Mouse (Mus musculus): ENCODE data around the gene Cpe.
"Not testable (repeated sequence)": the region's sequence is repeated elsewhere in the genome, so short reads cannot be mapped to it uniquely, and the experiment has no call there.

Cpe gene

GRCm38 (mm10) chr8:64674951-64675585 lies 17.8 kb downstream of the Cpe start:
- no peak for DNase-seq (ENCODE audit: low read depth, low spot score)

DNA sequence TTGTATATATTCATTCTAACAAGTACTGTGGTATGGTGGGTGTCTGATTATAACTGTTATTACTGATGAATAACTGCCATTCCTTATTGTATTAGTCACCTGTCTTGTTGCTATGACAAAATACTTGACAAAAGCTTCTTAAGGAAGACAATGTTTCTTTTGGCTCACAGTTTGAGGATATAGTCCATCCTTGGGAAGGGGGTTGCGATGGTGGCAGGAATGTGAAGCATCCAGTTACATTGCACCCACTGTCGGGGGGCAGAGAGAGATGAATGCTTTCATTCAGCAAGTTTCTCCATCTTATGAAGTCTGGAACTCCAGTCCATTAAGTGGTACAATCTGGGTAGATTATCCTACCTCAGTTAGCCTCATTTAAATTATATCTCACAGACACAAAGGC lies 19.9 kb downstream of the Cpe start:
- no peak for DNase-seq (ENCODE audit: low read depth, low spot score)

DNA sequence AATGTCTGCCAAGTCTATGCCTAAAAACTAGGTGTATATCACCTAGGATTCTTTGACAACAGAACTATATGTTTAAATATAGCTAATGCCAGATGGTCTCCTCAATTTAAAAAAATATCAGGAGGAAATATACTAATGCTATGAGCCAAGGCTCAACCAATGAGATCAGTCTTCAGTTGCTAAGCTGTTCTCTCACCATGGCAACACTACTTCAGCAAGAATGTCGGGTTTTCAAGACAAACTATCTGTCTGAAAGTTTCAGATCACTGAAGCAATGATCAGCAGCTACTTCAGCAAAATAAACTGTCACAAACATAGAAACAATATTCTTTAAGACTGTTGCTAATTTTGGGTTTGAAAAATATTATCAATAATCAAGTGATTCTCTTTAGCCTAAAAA lies 20.9 kb downstream of the Cpe start:
- no peak for DNase-seq (ENCODE audit: low read depth, low spot score)

DNA sequence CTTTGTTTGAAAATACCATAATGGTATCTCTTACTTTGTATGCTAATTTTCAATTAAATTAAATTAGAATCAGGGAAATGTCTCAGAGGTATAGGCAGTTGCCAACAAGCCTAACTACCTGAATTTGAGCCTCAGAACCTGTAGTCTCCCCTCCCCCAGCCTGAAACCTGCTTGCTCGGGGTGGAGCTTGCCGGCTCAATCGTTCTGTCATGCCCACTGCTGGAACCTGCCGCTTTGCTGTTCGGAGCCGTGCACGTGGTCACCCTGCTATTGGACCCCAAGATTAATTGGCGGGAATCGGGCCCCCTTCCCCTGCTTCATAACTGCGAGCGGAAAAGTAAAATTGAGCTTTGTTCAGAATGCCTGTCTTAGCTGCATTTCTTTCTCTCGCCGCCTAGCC lies 26.5 kb downstream of the Cpe start:
- not testable (repeated sequence) for DNase-seq (ENCODE audit: low read depth, low spot score)

DNA sequence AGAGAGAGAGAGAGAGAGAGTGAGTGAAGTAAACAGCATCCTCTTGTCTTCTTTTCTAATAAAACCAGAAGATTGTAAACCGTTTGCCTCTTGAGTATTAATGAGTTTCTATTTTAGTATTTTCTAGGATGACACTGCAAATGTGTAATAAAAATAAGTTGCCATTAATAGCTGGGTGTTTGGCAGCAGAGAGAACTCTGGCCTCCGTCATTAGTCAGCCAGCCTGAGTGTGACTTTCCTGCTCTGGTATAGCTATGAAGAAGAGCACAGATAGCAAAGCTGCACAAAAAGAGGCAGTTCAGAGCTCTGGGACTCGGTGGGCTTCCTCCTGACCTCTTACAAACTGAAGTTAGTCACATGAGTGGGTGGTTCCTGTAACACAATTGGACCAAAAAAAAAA lies 27.3 kb downstream of the Cpe start:
- no peak for DNase-seq (ENCODE audit: low read depth, low spot score)

- no peak for DNase-seq (ENCODE audit: low read depth, low spot score)
These were observed 28.0 kb downstream of the Cpe start for GRCm38 (mm10) chr8:64664811-64665210.

GRCm38 (mm10) chr8:64664350-64664749 lies 28.5 kb downstream of the Cpe start:
- no peak for DNase-seq (ENCODE audit: low read depth, low spot score)

DNA sequence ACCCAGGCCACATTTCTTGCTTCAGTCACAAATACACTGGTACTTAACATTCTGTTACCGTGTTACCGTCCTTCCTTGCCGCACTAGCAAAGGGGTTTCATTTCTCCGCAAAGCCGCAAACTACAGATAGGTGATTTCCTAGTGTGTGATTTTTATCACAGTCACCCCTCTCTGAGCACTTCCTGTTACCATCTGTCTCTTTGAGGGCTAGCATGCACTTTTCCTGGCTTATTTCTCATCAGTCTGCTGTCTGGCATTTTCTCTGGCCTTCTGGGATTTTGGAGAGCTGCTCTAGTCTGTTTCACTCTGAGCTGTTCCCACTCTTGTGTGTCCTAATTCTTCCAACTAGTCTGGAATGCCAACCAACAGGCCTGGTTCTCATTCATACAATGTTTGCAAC lies 33.8 kb downstream of the Cpe start:
- peak; percentile 82 for DNase-seq (ENCODE audit: low read depth, low spot score)

- DNase-seq (ENCODE audit: low read depth, low spot score): peak; percentile 87
These were observed 34.9 kb downstream of the Cpe start for GRCm38 (mm10) chr8:64657980-64658401.

DNA sequence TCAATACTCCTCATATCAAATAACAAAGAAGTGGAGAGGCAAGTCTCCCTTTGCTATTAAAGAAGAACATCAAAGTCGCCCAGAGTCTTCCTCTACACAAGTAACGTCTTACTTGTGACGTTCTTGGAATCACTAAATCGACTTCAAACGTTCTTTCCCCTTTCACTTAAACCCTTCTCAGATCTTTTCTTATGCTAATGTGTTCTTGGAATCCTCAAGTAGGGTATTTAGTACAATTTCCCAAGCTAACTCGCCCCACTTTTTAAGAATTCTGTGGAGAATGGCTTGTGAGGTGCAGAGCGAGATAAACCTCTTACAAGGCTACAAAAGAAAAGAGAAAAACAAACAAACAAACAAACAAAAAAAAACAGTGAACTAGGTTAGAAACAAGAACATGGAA lies 35.3 kb downstream of the Cpe start:
- DNase-seq (ENCODE audit: low read depth, low spot score): no peak

DNA sequence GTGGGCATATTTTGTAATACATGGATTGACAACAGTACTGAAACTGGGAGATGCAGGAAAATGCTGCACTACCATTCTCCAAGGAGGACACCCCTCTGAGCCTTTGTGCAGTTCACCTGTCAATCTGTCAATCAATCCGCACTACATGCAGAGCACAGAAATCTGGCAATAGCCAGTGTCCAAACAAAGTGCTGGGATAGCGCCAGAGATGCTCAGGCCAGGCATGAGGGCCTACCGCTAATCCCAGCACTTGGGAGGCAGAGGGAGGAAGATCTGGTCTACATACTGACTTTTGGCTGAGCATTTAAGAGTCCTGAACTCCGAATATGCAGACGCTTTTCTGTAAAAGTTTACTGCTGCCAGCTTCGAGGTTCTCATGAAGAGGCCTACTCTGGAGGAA lies 37.0 kb downstream of the Cpe start:
- DNase-seq (ENCODE audit: low read depth, low spot score): no peak

DNA sequence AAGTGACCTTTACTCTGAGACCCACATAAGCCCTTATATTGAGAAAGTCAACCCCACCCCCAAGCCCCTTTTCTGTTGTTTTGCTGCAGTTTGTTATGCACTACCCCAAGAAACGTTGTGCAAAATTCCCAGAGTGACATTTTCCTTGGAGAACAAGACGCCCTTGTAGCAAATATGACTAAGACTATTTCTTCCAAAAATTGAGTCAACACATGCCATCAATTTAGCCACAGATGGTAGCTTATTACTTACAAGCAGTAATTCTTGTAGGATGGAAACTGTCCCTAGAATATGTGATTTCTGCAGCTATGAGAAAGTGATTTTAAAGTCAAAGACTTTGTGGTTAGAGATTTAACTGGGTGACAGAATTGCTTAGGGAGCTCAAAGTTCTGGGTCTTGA lies 37.8 kb downstream of the Cpe start:
- peak; percentile 79 for DNase-seq (ENCODE audit: low read depth, low spot score)

DNA sequence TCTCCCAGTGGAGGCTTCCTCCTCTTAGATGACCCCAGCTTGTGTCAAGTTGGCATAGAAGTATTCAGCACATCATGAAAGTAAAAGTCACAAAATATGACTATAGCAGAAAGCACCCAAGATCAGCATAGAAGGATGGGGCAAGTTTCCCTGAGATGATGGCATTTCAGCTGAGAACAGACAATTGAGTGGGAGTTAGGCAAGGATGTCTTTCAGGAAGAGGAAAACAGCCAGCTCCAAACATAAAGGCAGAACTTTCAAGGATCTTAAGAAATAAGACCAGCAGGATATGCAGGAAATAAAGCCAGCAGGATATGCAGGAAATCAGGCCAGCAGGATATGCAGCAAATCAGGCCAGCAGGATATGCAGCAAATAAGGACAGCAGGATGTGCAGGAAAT lies 40.6 kb downstream of the Cpe start:
- peak; percentile 80 for DNase-seq (ENCODE audit: low read depth, low spot score)

DNA sequence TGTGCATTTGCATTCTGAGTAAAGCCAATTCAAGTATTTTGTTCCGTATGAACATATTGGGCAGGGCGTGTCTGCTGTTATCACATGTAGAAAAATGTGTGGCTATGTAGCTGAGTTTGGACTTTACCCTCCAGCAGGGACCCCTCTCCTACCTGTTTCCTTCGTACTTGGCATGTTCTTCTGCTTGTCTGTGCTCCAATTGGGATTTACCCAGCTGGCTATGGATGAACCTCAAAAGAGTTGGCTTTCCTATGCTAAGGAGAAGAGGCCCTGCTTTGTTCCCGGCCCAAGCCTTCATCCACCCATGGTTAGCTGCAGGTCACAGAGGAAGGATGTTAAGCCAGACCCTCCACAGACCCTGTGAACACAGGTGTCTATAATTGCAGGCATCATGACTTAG lies 44.8 kb downstream of the Cpe start:
- no peak for DNase-seq (ENCODE audit: low read depth, low spot score)

GRCm38 (mm10) chr8:64647148-64647547 lies 45.7 kb downstream of the Cpe start:
- no peak for DNase-seq (ENCODE audit: low read depth, low spot score)

GRCm38 (mm10) chr8:64646421-64646820 lies 46.4 kb downstream of the Cpe start:
- DNase-seq (ENCODE audit: low read depth, low spot score): no peak

DNA sequence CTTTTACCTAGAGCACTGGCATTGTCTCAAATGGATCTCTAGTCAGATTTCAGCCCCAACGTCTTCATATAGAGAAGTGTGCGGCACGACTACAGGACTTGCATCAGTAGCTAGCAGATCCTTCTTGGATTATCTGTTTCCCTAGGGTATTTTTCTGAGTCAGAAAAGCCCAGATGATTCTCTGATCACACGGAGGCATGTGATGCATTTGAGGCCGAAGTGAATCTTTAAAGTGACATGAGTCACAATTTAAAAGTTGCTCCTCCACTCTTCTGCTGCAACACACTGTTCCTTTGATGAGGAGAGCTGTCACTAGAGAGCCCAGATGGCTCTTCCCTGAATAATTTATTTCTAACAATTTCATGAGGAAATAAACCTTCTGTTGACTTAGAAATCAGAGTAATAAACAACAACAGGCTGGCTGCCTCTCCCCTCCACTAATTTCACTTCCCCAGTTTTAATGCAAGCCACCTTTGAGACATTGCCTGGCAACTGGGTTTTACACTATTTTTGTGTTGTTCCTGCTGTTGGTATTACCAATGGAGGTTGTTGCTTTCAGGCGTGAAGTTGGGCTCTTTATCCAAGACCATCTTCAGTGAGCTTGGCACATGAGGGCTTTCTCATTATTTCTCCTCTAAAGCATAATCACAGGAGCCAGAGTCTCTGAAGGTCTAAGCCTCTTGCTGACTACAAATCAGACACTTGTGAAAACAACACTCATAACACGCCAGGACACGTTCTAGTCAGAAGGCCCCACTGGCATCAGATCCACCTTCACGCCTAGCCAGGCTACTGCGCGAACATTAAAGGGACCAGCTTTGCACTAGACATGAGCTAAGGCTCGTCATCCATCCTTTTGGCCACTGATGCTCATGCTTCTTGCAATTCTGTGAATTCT lies 48.5 kb downstream of the Cpe start:
- DNase-seq (ENCODE audit: low read depth, low spot score): no peak

- no peak for DNase-seq (ENCODE audit: low read depth, low spot score)
These were observed 49.5 kb downstream of the Cpe start for GRCm38 (mm10) chr8:64643382-64643781.

DNA sequence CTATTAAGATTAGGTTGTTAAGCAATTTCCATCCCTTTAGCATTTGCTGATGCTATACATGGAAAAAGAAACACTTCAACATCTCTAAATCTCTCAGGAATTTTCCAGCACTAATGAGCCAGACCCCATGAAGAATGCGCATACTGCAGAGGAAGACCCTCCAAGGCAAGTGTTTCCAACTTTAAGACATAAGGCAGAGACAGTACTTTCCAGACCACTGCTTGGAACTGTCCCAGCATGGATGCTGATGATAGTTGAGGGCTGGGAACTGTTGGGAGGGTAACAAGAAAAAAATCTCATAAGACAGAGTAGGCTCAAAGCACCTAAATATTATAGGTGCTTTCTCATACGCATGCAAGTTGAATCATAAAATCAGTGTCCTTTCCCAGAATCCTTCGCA lies 50.1 kb downstream of the Cpe start:
- DNase-seq (ENCODE audit: low read depth, low spot score): no peak

- no peak for DNase-seq (ENCODE audit: low read depth, low spot score)
These were observed 52.3 kb downstream of the Cpe start for GRCm38 (mm10) chr8:64640599-64640998.

- DNase-seq (ENCODE audit: low read depth, low spot score): no peak
These were observed 53.2 kb downstream of the Cpe start for GRCm38 (mm10) chr8:64639676-64640075.

GRCm38 (mm10) chr8:64634901-64635300 lies 58.0 kb downstream of the Cpe start:
- no peak for DNase-seq (ENCODE audit: low read depth, low spot score)

All from telencephalon, adult 2 months (tissue).